Mouse (Mus musculus) olfactory bulb, adult 2 months (tissue): ENCODE data around the gene Arf5. TPM values are rescaled to one million over a fixed set of nuclear protein-coding genes. Genes with fewer than 3 reads are reported as not detected.

Source experiments
- H3K27ac ChIP-seq: fragments of 200-500 bp; 2 replicates; pipeline ENCODE4 v1.5.1; 2012; ENCODE audit warnings: low read depth, low read length; ENCODE audit not compliant: insufficient read depth
- H3K4me1 ChIP-seq: fragments of 200-500 bp; 2 replicates; pipeline ENCODE4 v1.6.1; 2012; ENCODE audit warnings: low read length; ENCODE audit not compliant: control insufficient read depth, insufficient read depth
- H3K4me3 ChIP-seq: fragments of 200-500 bp; 2 replicates; pipeline ENCODE4 v1.5.1; 2012; ENCODE audit warnings: mild to moderate bottlenecking, low read depth, low read length, moderate library complexity; ENCODE audit not compliant: insufficient read depth
- CTCF ChIP-seq: fragments of 200-500 bp; IDR thresholded peaks from 2 replicates; pipeline ENCODE4 v1.5.1; 2012; ENCODE audit warnings: low read depth, mild to moderate bottlenecking, low read length, moderate library complexity; ENCODE audit not compliant: insufficient read depth
- POLR2A ChIP-seq: fragments of 200-500 bp; IDR thresholded peaks from 2 replicates; pipeline ENCODE4 v1.6.1; 2012; ENCODE audit warnings: mild to moderate bottlenecking, low read depth, low read length, moderate library complexity; ENCODE audit not compliant: insufficient read depth
- WGBS: fragments of 180-500 bp; shearing (Covaris S2); methylation state at CpG from one replicate; pipeline ENCODE4 v1.1.7; 2018; 5-methylcytosine and 5-hydroxymethylcytosine counted together
- polyA plus RNA-seq: library from polyadenylated mRNA; stranded (reverse); fragments of >200 nt; gene quantifications from 2 replicates; pipeline ENCODE4 v1.2.4, GENCODE M21; 2012; ENCODE audit warnings: low replicate concordance; ENCODE audit not compliant: missing spikeins, insufficient read depth, insufficient read length

Gene Arf5
- polyA plus RNA-seq, 1 experiment, result not detected

GRCm38 (mm10) chr6:28474211-28474610 lies 50.9 kb downstream of the Arf5 start:
- WGBS, result 82% methylated on average over 4 of the region's 4 CpGs
- Histone ChIP-seq H3K27ac (no peak overlapping the region), H3K4me1 (no peaks in the 10 kb centered on the region), H3K4me3 (no peak overlapping the region)
- no peak for TF ChIP-seq POLR2A
- TF ChIP-seq CTCF, result no peak

GRCm38 (mm10) chr6:28474839-28475238 lies 51.5 kb downstream of the Arf5 start, which contains the start of gene Snd1:
Gene Snd1 (plus strand): TSS chr6:28475139.
- no peak for TF ChIP-seq POLR2A
- Histone ChIP-seq H3K4me1 (no peaks in the 10 kb centered on the region), H3K4me3 (no peak within 1 kb of the TSS), H3K27ac (no peak within 1 kb of the TSS)
- 85% methylated on average over 5 of the region's 5 CpGs for WGBS

Other genes starting within 250 kb of the Arf5 start
- gene Zfp800, start 25.6 kb upstream of the Arf5 start, polyA plus RNA-seq, result not detected in 2 replicates
- gene Fscn3, start 4.2 kb downstream of the Arf5 start, polyA plus RNA-seq, result not detected in 2 replicates
- not detected in 2 replicates for gene Gcc1, start 4.8 kb downstream of the Arf5 start, polyA plus RNA-seq
- gene Pax4, start 25.8 kb downstream of the Arf5 start, polyA plus RNA-seq, result not detected in 2 replicates
- gene Snd1, start 51.6 kb downstream of the Arf5 start, polyA plus RNA-seq, result not detected in 2 replicates